Mouse (Mus musculus) T-cell, adult 2 months (primary cell): ENCODE measurements around the gene Copg1.

ENCODE experiments used
- DNase-seq: peaks from one replicate; pipeline ENCODE4 v3.0.0; 2022; ENCODE audit warnings: low spot score

The Copg1 gene

DNA sequence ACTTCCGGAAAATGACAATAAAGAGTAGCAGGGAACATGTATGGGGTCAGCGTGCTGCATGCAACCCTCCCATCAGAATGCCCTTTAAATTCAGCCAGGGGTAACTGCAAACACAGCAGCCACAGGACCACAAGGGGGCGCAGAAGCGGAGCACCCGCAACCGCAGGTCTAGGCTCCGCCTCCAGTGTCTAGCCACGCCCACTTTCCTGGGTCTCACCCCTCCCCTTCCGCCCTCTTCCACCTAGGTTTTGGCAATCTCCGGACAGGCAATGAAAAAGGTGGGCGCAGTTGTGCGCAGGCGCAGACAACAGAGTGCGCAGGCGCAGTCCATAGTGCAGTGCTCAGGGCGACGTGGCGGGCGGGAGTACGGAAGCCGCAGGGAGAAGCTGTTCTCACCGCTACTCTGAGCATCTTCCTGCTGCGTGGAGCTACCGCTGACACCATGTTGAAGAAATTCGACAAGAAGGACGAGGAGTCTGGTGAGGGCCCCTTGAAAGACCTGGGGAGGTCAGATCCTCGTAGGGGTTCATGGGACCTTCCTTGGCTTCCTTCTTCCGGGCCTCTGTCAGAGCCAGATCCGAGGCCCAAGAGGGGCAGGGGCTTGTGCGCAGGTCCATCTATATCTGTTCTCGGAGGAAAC lies at the start of gene Copg1:
Gene Copg1 (plus strand): TSS at position 221 of the 640 bp plus-strand sequence.
- DNase-seq: peak; percentile 100

DNA sequence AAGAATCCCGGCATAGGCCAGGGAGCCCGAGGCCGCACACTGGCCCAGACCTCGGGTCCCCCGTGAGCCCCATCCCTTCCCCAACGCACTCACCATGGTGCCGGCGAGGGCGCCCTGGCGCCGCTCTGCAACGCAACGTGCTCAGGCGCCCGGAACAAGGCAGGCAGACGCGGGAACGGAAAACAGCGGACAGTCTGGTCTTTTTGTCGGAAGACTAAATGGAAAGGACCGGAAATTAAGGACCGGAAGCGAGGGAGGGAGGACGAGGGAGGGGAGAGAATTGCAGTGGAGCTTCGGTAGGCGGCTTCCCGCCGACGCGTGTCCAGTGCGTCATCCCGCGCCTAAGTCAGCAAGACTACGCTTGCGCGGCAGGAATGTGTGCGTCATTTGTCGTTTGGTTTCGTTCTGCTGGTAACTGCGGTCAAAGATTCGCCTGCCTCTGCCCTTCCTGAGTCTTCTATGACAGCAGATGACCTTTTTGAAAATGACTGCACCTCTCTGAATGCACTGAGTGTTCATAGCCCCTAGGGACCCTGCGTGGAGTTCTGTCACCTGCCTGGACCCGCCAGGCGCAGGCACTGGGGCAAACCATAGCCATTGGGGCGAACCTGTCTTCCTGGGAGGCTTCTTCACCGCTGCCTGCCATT lies 48.9 kb upstream of the Copg1 start, which contains the start of gene Isy1:
Gene Isy1 (minus strand): TSS at position 248 of the 647 bp plus-strand sequence.
- peak; percentile 99 for DNase-seq

DNA sequence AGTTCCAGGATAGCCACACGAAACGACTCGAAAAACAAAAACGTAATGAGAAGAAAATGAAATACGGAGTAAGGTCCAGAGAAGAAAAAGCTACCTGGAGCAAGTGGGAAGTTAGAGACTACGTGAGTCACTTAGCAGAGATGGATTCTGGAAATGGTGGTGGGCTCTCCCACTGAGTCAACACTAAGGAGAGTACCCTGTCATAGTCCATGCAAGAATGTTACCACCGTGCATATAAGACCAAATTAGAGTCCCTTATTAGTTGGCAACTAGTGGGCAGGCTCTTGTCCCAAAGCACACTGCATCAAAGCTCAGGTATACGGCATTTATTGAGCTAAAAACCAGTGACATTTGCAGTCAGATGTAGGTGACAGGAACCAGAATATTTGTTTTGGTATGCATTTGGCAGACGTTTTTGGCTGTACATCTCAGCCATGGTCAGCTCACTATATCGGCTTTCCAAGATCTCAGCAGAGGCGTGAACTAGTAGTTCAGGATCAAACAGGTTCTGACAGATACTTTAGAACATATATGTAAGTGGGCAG lies 47.7 kb upstream of the Copg1 start:
- DNase-seq: no peak

DNA sequence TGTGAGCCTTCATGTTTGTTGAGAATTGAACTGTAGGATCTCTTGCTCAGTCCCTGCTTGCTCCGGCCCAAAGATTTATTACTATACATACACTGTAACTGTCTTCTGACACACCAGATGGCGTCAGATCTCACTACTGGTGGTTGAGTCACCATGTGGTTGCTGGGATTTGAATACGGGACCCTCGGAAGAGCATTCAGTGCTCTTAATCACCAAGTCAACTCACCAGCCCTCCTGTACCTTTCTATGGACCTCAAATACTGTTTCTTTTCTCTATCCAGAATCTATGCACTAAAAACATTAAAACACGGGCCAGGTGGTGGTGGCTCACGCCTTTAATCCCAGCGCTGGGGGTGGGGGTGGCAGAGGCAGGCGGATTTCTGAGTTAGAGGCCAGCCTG lies 46.0 kb upstream of the Copg1 start:
- no peak for DNase-seq

DNA sequence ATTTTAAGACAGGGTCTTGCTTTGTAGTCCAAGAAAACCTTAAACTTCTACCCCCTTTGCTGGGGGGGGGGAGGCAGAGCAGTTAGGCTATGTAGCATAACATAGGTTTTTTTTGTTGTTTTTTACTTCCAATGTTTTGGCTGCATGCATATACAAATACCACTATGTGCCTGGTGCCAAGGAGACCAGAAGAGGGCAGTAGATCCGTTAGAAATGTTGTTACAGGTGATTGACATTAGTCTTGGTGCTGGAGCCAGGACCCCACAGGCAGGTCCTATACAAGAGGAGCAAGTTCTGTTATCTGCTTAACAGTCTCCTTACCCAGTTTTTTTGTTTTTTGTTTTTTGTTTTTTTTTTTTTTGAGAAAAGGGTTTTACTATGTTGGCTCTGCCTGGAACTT lies 45.4 kb upstream of the Copg1 start:
- DNase-seq: peak; percentile 55

DNA sequence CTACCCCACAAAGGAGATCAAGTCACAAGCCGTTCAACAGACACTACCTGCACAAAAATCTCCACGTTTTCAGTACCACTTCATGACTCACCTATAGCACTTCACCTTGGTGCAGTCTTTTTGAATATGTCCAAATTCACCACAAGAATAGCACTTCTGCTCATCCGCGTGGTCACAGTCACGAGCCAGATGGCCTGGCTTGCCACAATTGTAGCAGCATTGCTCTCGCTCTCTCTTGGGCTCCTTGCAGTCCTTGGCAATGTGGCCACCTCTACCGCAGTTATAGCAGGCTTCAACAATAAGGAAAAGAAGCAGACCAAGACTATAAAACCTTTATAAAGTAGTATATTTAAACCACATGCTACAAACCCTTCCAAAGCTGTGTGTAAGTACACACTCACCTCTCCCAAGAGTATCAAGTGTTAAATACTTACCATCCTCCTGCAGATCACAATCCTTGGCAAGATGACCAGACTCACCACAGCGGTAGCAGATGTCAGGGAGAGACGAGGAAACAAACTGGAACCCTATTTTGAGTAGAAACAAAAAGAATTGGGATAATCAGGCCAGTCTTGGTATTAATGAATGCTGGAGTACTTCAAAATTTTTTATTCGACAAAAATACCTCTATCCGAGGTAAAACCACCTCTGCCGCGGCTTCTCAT lies 42.5 kb upstream of the Copg1 start:
- no peak for DNase-seq

DNA sequence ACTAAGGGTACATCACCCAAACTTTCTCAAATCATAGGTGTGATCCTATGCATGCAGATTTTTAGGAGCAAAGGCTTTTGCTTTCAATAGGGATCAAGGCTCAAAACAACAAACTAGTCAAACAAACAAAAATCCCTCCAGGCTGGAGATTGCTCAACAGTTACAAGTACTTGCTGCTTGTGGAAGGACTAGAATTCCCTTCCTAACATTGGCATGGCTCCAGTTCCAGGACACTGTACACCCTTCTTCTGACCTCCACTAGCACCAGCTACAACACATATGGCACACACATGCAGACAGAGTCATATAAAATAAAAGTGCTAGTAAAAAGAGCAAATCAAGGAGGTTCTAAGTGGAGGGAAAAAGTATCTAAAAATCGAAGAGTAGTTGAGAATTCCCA lies 40.8 kb upstream of the Copg1 start:
- DNase-seq: no peak

DNA sequence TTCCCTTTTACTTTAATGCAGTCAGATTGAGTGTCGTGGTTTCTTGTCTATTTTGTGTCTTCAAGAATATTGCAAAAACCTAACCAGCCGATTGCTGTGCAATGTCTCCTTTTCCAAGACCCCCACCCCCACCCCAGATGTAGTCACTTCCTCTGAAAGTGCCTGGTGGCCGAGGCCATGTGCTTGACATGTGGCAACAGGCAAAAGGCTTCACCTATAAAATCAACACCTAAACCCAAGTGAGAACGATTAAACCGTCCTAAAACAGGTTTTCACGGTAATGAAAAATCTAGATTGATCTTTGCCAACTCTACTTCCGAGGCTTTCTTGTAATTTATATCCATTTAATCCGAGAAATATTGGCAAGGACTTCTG lies 37.8 kb upstream of the Copg1 start:
- peak; percentile 25 for DNase-seq

DNA sequence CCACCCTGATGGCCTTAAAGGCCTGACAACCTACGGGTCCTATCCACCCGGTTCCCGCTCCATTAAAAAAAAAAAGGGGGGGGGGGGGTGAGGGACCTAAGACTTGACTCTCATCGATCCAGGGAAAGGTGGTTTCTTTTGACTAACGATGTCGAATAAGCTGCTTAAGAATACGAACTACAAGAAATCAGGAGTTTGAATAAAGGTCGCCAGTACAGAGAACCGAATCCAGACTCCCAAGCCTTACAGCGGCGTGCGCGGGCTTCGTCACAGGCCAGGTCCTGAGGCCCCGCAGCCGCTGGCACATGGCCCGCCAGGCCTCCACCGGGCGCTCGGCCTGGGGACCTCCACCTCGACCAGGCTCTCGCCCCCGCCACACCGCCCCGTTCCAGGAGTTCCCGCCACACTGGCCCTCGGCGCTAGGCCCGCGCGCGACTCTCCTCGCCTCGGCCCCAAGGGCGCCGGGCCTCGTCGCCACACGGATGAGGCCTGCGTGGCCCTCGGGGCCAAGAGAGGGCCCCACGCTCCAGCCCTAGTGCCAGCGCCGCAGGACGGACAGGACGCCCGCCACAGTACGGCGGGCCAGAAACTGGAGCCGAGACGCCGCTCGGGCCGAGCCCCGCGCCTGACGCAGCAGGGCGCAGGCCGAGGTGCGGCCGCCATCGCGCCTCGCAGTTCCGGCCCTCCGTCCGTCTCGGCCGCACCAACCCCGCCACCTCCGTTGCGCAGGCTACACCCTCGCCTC lies 37.3 kb upstream of the Copg1 start:
- no peak for DNase-seq

DNA sequence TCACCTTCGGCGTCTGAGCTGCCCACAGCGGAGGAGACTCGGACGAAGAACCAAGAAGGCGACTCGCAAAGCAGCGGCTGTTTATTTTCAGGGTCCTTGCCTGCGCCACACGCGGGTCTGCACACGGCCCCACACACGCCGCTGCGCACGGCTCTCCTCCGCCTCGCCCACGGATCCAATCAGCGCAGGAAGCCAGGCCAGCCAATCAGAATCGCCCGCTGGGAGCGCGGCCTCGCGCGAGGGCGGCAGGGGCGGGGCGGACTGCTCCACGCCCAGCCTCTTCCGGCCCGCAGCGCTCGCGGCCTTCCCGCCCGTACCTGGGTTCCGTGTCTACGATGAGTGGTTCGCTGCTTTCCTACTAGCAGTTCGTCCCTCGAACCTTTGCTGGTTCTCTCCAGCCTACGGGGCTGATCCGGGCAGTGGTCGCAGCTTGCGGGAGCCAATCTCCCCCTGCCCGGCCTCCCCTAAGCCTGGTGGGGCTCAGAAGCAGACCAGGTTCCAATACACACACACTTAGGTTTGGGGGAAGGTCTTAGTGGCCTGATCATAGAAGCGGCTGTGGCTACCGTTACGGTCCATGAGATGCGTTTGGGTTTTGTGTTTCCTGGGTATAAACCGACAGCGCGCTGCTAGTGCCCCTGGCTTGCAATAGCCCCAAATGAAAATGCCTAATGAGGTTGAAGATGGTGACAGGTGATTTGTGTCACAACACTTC lies 36.6 kb upstream of the Copg1 start, which contains the start of gene Cnbp:
Gene Cnbp (minus strand): TSS at position 207 of the 715 bp plus-strand sequence.
- peak; percentile 97 for DNase-seq

DNA sequence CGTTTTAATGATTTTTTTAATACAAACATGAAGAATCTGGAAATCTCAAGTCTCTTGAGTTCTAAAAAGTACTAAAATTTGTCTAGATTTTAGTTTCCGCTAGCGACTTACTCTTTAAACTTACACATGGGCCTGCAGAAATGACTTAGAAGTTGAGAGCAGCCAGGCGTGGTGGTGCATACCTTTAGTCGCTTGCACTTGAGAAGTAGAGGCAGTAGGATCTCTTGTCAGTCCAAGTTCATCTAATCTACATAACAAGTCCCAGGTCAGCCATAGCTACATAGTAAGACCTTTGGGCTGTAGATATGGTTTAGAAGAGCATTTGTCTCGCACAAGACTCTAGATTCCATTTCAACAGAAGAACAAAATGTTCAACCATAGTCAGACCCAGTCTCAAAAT lies 35.7 kb upstream of the Copg1 start:
- no peak for DNase-seq

DNA sequence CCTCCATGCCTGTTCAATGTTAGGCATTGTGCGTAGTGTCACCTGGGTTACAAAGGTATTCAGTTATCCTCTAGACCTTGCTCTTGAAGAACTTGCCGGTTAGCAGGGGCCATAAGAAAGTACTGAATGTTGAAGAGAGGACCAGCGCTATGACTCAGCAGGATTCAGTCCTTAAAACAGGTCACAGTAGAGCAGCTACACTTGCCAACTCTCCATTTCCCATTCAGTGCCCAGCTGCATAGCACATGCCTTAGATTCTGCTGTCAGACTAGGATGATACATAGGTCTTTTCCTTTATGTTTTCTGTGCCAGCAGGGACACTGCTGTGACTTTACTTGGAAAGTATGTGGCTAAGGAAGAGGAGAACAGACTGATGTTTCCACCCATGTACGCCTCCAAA lies 34.2 kb upstream of the Copg1 start:
- no peak for DNase-seq

DNA sequence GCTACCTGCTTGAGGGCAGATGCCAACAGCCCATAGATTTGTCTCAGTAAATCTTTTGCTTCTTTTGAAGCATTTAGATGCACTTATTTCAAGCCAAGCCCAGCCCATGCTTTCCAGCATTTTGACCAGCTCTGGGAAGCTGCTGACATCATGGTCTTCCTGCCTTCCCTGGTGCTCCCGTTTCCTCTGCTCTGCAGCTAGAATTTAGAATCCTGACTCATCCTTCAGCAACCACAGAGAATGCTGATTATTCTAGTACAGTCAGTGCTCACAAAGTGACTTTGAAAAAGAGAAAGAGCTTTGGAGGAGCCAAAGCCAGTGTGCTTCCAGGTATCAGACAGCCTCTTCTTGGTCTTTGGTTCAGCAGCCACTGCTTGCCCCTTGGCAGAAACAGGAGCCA lies 30.5 kb upstream of the Copg1 start:
- no peak for DNase-seq

DNA sequence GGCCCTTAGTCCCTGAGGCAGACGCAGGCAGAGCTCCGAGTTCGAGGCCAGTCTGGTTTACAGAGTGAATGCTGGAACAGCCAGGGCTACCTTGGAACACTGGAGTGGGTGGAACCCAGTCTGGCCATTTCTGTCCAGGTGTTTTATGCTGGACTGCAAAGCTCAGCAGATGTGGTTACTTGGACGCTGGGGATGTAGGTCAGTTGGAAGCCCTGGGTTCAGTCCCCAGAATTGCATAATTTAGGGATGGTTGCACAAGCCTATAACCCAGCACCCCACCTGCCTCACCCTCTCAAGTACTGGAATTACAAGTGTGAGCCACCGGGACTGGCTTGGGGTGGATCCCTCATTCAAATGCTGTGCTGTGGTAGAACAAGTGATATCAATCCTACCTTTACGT lies 21.4 kb upstream of the Copg1 start:
- DNase-seq: no peak

DNA sequence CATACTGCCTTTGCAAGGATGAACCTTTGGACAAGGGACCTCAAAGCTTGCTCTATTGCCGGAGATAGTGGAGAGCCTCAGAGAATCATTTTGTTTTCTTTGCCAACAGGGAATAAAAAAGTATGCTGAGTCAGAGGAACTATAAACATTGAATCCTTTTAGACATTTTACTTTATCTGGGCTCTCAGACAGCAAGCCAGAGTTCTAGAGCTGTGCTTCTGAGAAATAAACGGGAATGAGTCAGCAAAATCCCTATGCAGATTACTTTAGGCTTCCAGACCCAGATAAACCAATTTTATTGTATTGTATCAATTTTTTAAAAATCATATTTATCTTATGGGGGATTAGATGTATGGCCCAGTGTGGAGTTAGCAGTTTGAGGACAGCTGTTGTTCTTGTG lies 20.4 kb upstream of the Copg1 start:
- no peak for DNase-seq

DNA sequence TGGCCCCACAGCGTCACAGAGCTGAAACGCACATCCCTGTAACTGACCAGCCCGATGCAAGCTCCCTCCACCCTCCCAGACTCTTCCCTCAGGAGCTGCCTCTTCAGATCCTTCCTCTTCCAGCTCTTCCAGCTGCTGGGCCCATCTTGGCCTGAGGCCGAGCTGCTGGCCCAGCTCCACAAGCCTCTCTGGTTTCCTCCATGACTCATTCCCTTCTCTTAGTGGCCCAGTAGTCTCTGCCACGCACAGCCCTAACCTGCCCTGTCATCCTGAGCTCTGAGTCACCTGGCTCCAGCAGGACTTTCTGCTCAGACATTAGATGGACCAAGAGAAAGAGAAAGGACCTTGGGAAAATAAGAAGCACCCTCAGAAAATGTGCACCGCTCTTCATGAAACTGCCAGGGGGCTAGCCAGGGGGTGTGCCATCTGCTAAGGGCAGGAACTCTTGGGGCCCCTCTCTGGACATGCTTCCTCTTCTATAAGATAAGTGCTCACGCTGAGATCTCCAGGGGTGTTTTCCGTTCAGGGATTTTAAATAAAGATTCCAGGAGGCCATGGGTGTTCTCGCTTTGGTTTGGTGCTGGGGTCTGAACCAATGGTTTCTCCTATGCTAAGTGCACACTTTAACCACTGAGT lies 18.6 kb upstream of the Copg1 start:
- no peak for DNase-seq

DNA sequence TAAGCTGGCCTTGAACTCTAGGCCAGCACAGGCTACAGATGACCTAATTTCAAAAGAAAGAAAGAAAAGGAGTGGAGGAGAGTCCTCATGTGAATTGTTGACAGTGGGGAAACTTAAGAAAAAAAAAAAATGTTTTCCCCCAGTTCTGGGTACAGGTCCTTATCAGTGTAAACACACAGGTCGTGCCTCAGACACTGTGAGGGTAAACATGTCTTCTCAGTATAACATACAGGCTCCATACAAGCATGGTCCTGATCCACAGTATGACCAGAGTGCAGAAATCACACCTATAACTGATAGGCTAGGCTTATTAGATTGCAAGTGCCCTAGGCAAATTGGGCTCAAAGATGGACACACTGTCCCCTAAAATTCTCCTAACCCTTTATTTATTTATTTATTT lies 17.2 kb upstream of the Copg1 start:
- DNase-seq: no peak

DNA sequence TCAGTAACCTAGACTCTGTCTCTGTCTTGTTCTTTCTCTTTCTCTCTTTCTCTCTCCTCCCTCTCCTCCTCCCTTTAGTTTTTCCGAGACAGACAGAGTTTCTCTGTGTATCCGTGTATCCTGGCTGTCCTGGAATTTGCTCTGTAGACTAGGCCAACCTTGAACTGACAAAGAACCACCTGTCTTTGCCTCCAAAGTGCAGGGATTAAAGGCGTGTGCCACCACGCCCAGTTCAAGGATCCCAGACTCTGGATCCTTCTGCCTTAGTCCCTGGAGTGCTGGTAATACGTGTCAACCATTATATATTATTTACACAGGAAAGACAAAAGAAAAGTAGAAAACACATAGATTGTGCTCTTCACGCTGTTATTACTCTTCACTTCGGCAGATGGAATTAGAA lies 16.4 kb upstream of the Copg1 start:
- DNase-seq: no peak

DNA sequence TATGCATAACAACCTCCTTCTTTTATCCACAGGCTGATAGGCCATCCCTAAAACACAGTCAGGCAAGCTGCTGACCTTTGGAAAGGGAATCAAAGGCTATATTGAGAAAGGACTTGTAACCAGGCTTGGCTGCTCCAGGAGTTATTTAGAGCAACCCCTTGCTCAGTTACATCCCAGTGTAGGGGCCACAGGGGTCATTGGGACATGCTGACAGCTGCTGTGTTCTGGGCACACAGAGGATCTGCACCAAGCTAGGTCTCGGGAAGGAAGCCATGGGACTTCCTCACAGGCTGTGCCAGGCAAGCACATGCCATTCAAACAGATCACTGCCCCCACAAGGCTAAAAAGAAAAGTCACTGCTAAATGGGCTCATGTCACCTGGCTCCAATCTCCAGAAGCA lies 14.5 kb upstream of the Copg1 start:
- no peak for DNase-seq

DNA sequence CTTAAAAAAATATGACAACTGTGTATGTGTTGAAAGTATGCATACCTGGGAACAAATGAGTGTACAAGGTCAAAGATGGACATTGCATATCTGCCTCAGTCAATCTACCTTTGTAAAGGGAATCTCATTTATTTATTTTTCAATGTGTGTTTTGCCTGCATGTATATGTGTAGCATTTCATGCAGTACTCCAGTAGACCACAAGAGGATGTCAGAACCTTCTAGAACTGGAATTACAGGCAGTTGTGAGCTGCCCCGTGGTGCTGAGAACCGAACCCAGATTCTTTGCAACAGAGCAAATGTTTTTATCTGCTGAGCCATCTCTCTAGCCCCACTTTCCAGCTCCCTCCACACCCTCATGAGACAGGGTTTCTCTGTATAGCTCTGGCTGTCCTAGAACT lies 13.7 kb upstream of the Copg1 start:
- no peak for DNase-seq

DNA sequence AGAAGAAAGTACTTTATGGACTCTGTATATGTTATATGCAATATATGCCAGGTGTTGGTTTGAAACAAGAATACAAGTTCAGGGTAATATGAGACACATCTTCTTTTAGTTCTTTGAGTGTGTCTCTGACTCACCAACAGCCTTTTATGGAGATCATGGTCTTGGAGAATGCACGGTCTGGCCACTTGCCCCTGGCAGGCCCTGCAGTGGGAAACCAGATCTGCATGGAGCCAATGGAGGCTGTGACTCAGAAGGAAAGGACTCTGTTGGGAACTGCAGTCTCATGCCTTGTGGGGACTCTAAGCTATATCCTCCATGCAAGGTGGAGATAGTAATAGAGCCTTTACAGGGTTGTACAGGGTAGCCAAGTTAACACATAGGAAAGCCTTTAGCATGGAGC lies 12.5 kb upstream of the Copg1 start:
- DNase-seq: no peak
